Mouse (Mus musculus) heart, adult 18-20 months (tissue): ENCODE measurements around the gene Ppm1b. TPM values are rescaled to one million over a fixed set of nuclear protein-coding genes. Genes with fewer than 3 reads are reported as not detected.

Source experiments
- DNase-seq, 2 experiments: peaks; one replicate each; pipeline ENCODE4 v3.0.0; 2021 to 2022; ENCODE audit warnings: mixed read lengths in 1 of 2
- total RNA-seq, 2 experiments: library from RNA; stranded (reverse); gene quantifications; 2 replicates each; pipeline ENCODE4 v1.2.3; 2021

Ppm1b gene
- total RNA-seq, 2 experiments from 2014 or later, result 123 to 129 TPM

GRCm38 (mm10) chr17:85023247-85024167 is 67.0 kb downstream of the Ppm1b start:
- DNase-seq, result peak; percentile 38 to 73

GRCm38 (mm10) chr17:85024237-85024636 is 67.7 kb downstream of the Ppm1b start:
- no peak for DNase-seq

- DNase-seq, result no peak
These were observed 68.6 kb downstream of the Ppm1b start for GRCm38 (mm10) chr17:85025151-85025550.

GRCm38 (mm10) chr17:85026436-85026835 is 69.9 kb downstream of the Ppm1b start:
- DNase-seq, result no peak

- DNase-seq, result no peak
These were observed 70.7 kb downstream of the Ppm1b start for GRCm38 (mm10) chr17:85027247-85027646.

- DNase-seq, result no peak
These were observed 71.7 kb downstream of the Ppm1b start, which contains the start of gene Slc3a1 for GRCm38 (mm10) chr17:85028093-85028739. Slc3a1 (plus strand) TSS chr17:85028376.

- no peak for DNase-seq
These were observed 72.3 kb downstream of the Ppm1b start for GRCm38 (mm10) chr17:85028797-85029196.

- no peak for DNase-seq
These were observed 74.1 kb downstream of the Ppm1b start for GRCm38 (mm10) chr17:85030651-85031050.

- no peak for DNase-seq
These were observed 76.5 kb downstream of the Ppm1b start for GRCm38 (mm10) chr17:85033087-85033486.

GRCm38 (mm10) chr17:85034068-85034467 is 77.5 kb downstream of the Ppm1b start:
- DNase-seq, result no peak

- no peak for DNase-seq
These were observed 81.3 kb downstream of the Ppm1b start for GRCm38 (mm10) chr17:85037855-85038254.

- no peak for DNase-seq
These were observed 81.8 kb downstream of the Ppm1b start for GRCm38 (mm10) chr17:85038311-85038710.

- no peak for DNase-seq
These were observed 82.2 kb downstream of the Ppm1b start for GRCm38 (mm10) chr17:85038761-85039160.

GRCm38 (mm10) chr17:85040913-85041312 is 84.4 kb downstream of the Ppm1b start:
- DNase-seq, result no peak

- DNase-seq, result no peak
These were observed 85.9 kb downstream of the Ppm1b start for GRCm38 (mm10) chr17:85042419-85042818.

GRCm38 (mm10) chr17:85043404-85043816 is 86.9 kb downstream of the Ppm1b start:
- no peak for DNase-seq

- no peak for DNase-seq
These were observed 87.9 kb downstream of the Ppm1b start for GRCm38 (mm10) chr17:85044466-85044865.

GRCm38 (mm10) chr17:85045160-85045559 is 88.6 kb downstream of the Ppm1b start:
- no peak for DNase-seq

GRCm38 (mm10) chr17:85048379-85048778 is 91.8 kb downstream of the Ppm1b start:
- no peak for DNase-seq

- DNase-seq, result no peak
These were observed 101.7 kb downstream of the Ppm1b start for GRCm38 (mm10) chr17:85058276-85058675.

- DNase-seq, result no peak
These were observed 102.6 kb downstream of the Ppm1b start for GRCm38 (mm10) chr17:85059136-85059535.

GRCm38 (mm10) chr17:85063560-85063959 is 107.0 kb downstream of the Ppm1b start:
- DNase-seq, result no peak

- peak; percentile 32 to 46 for DNase-seq
These were observed 110.8 kb downstream of the Ppm1b start for GRCm38 (mm10) chr17:85067331-85067730.
